Mouse (Mus musculus): ENCODE results near the gene Ppp2r5e. TPM values are rescaled to one million over a fixed set of nuclear protein-coding genes. Genes with fewer than 3 reads are reported as not detected.

The Ppp2r5e gene
- polyA plus RNA-seq, 1 experiment, result 4.2 TPM

- peaks cover 26% of the 10 kb centered on the region for H3K4me1 ChIP-seq (ENCODE audit: control insufficient read depth)
- H3K4me3 ChIP-seq (replicated peaks), result no peak overlapping the region
- TF ChIP-seq TAL1 (IDR thresholded peaks at IDR 0.05; ENCODE audit: low read length), result no peak
- TF ChIP-seq GATA1 (IDR thresholded peaks at IDR 0.05; ENCODE audit: low read length), result no peak
- no peaks in the 10 kb centered on the region for H3K9me3 ChIP-seq (ENCODE audit: control insufficient read depth, low read length)
- no peaks in the 10 kb centered on the region for H3K36me3 ChIP-seq (ENCODE audit: control insufficient read depth)
- no peaks in the 10 kb centered on the region for H3K27me3 ChIP-seq (ENCODE audit: control insufficient read depth)
Measured at GRCm38 (mm10) chr12:75536566-75536965, 59.5 kb downstream of the Ppp2r5e start.

GRCm38 (mm10) chr12:75533145-75533544, 62.9 kb downstream of the Ppp2r5e start:
- no peak overlapping the region for H3K4me3 ChIP-seq (replicated peaks)
- peaks cover 24% of the 10 kb centered on the region for H3K4me1 ChIP-seq (ENCODE audit: control insufficient read depth)
- H3K27me3 ChIP-seq (ENCODE audit: control insufficient read depth), result no peaks in the 10 kb centered on the region
- no peaks in the 10 kb centered on the region; the same call in 1 of the 2 replicates for H3K36me3 ChIP-seq (ENCODE audit: control insufficient read depth)
- TF ChIP-seq TAL1 (IDR thresholded peaks at IDR 0.05; ENCODE audit: low read length) (no peak), GATA1 (IDR thresholded peaks at IDR 0.05; ENCODE audit: low read length) (no peak)
- H3K9me3 ChIP-seq (ENCODE audit: control insufficient read depth, low read length), result no peaks in the 10 kb centered on the region

- TF ChIP-seq GATA1 (IDR thresholded peaks at IDR 0.05; ENCODE audit: low read length) (no peak), TAL1 (IDR thresholded peaks at IDR 0.05; ENCODE audit: low read length) (no peak)
- H3K36me3 ChIP-seq (ENCODE audit: control insufficient read depth), result no peaks in the 10 kb centered on the region; the same call in 1 of the 2 replicates
- H3K9me3 ChIP-seq (ENCODE audit: control insufficient read depth, low read length), result no peaks in the 10 kb centered on the region
- no peaks in the 10 kb centered on the region for H3K27me3 ChIP-seq (ENCODE audit: control insufficient read depth)
- H3K4me3 ChIP-seq (replicated peaks), result no peak overlapping the region
- peaks cover 15% of the 10 kb centered on the region for H3K4me1 ChIP-seq (ENCODE audit: control insufficient read depth)
Measured at GRCm38 (mm10) chr12:75531895-75532294, 64.2 kb downstream of the Ppp2r5e start.

GRCm38 (mm10) chr12:75528857-75529808, 66.9 kb downstream of the Ppp2r5e start:
- Histone ChIP-seq H3K9me3 (ENCODE audit: control insufficient read depth, low read length) (no peaks in the 10 kb centered on the region), H3K36me3 (ENCODE audit: control insufficient read depth) (peaks cover 5% of the 10 kb centered on the region), H3K27me3 (ENCODE audit: control insufficient read depth) (no peaks in the 10 kb centered on the region), H3K4me3 (replicated peaks) (no peak overlapping the region), H3K4me1 (ENCODE audit: control insufficient read depth) (peaks cover 12% of the 10 kb centered on the region)
- TF ChIP-seq TAL1 (IDR thresholded peaks at IDR 0.05; ENCODE audit: low read length), result no peak
- no peak for TF ChIP-seq GATA1 (IDR thresholded peaks at IDR 0.05; ENCODE audit: low read length)

GRCm38 (mm10) chr12:75528300-75528699, 67.7 kb downstream of the Ppp2r5e start:
- H3K4me1 ChIP-seq (ENCODE audit: control insufficient read depth), result peaks cover 15% of the 10 kb centered on the region
- no peak overlapping the region for H3K4me3 ChIP-seq (replicated peaks)
- no peaks in the 10 kb centered on the region for H3K27me3 ChIP-seq (ENCODE audit: control insufficient read depth)
- H3K9me3 ChIP-seq (ENCODE audit: control insufficient read depth, low read length), result no peaks in the 10 kb centered on the region
- peaks cover 5% of the 10 kb centered on the region for H3K36me3 ChIP-seq (ENCODE audit: control insufficient read depth)
- TF ChIP-seq TAL1 (IDR thresholded peaks at IDR 0.05; ENCODE audit: low read length) (no peak), GATA1 (IDR thresholded peaks at IDR 0.05; ENCODE audit: low read length) (no peak)

GRCm38 (mm10) chr12:75524199-75524598, 71.8 kb downstream of the Ppp2r5e start:
- Histone ChIP-seq H3K4me1 (ENCODE audit: control insufficient read depth) (peaks cover 30% of the 10 kb centered on the region), H3K36me3 (ENCODE audit: control insufficient read depth) (peaks cover 5% of the 10 kb centered on the region), H3K9me3 (ENCODE audit: control insufficient read depth, low read length) (no peaks in the 10 kb centered on the region), H3K27me3 (ENCODE audit: control insufficient read depth) (no peaks in the 10 kb centered on the region), H3K4me3 (replicated peaks) (no peak overlapping the region)
- TF ChIP-seq GATA1 (IDR thresholded peaks at IDR 0.05; ENCODE audit: low read length), result no peak
- no peak for TF ChIP-seq TAL1 (IDR thresholded peaks at IDR 0.05; ENCODE audit: low read length)

- H3K9me3 ChIP-seq (ENCODE audit: control insufficient read depth, low read length), result no peaks in the 10 kb centered on the region
- TF ChIP-seq TAL1 (IDR thresholded peaks at IDR 0.05; ENCODE audit: low read length), result no peak
- TF ChIP-seq GATA1 (IDR thresholded peaks at IDR 0.05; ENCODE audit: low read length), result no peak
- H3K4me1 ChIP-seq (ENCODE audit: control insufficient read depth), result peaks cover 36% of the 10 kb centered on the region
- H3K27me3 ChIP-seq (ENCODE audit: control insufficient read depth), result no peaks in the 10 kb centered on the region
- peaks cover 5% of the 10 kb centered on the region for H3K36me3 ChIP-seq (ENCODE audit: control insufficient read depth)
- H3K4me3 ChIP-seq (replicated peaks), result no peak overlapping the region
Measured at GRCm38 (mm10) chr12:75522931-75523330, 73.1 kb downstream of the Ppp2r5e start.

GRCm38 (mm10) chr12:75522360-75522759, 73.7 kb downstream of the Ppp2r5e start:
- H3K9me3 ChIP-seq (ENCODE audit: control insufficient read depth, low read length), result no peaks in the 10 kb centered on the region
- no peaks in the 10 kb centered on the region for H3K27me3 ChIP-seq (ENCODE audit: control insufficient read depth)
- peaks cover 36% of the 10 kb centered on the region for H3K4me1 ChIP-seq (ENCODE audit: control insufficient read depth)
- H3K4me3 ChIP-seq (replicated peaks), result no peak overlapping the region
- TF ChIP-seq TAL1 (IDR thresholded peaks at IDR 0.05; ENCODE audit: low read length) (no peak), GATA1 (IDR thresholded peaks at IDR 0.05; ENCODE audit: low read length) (no peak)
- H3K36me3 ChIP-seq (ENCODE audit: control insufficient read depth), result peaks cover 5% of the 10 kb centered on the region

GRCm38 (mm10) chr12:75520395-75520794, 75.7 kb downstream of the Ppp2r5e start:
- no peak overlapping the region for H3K4me3 ChIP-seq (replicated peaks)
- no peak for TF ChIP-seq GATA1 (IDR thresholded peaks at IDR 0.05; ENCODE audit: low read length)
- no peaks in the 10 kb centered on the region for H3K27me3 ChIP-seq (ENCODE audit: control insufficient read depth)
- H3K4me1 ChIP-seq (ENCODE audit: control insufficient read depth), result peaks cover 42% of the 10 kb centered on the region
- H3K36me3 ChIP-seq (ENCODE audit: control insufficient read depth), result peaks cover 1% of the 10 kb centered on the region
- no peaks in the 10 kb centered on the region for H3K9me3 ChIP-seq (ENCODE audit: control insufficient read depth, low read length)

Data from erythroblast, embryonic 14.5 days (primary cell).